8 mouse cellular contexts compared by ENCODE assay signal in the genomic region with DNA sequence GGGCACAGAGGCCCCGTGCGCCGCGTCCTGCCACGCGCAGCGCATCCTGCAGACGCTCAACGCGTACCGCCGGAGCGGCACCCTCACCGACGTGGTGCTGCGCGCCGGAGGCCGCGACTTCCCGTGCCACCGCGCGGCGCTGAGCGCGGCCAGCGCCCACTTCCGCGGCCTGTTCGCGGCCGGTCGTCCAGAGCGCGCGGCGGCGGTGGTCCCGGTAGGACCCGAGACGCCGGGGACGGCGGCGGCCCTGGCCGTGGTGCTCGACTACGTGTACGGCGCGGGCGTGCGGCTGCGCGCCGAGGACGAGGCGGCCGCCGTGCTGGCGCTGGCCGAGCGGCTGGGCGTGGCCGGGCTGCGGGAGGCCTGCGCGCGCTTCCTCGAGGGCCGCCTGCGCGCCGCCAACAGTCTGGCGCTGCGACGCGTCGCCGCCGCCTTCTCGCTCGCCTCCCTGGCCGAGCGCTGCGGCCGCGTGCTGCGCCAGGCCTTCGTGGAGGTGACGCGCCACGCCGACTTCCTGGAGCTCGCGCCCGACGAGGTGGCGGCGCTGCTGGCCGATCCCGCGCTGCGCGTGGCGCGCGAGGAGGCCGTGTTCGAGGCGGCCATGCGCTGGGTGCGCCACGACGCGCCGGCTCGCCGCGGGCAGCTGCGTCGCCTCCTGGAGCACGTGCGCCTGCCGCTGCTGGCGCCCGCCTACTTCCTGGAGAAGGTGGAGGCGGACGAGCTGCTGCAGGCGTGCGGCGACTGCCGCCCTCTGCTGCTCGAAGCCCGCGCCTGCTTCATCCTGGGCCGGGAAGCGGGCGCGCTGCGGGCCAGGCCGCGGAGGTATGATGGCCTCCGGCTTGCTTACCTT. TPM values are rescaled to one million over a fixed set of nuclear protein-coding genes. Genes with fewer than 3 reads are reported as not detected.
DNase-seq lines count a peak whose midpoint lies in the region; ATAC-seq and TF ChIP-seq lines count a peak whose summit lies in the region.

No protein-coding gene starts in this region.

- peak; percentile 78 for ATAC-seq in lung, embryonic 14.5 days (ENCODE audit: insufficient read depth)
- peak; percentile 82 for ATAC-seq in neural tube, embryonic 14.5 days (ENCODE audit: low read depth)
- peak; percentile 86 for ATAC-seq in stomach, postnatal 0 days (ENCODE audit: low FRiP score, low TSS enrichment)

- H3K9ac ChIP-seq in lung, embryonic 14.5 days, result peak overlapping the region; percentile 76
- peak overlapping the region; percentile 70 for H3K9ac ChIP-seq in neural tube, embryonic 14.5 days (replicated peaks; ENCODE audit: low read depth, low read length)
- H3K9ac ChIP-seq in stomach, postnatal 0 days (ENCODE audit: low read length), result peak overlapping the region; percentile 76

- intact Hi-C loops in heart, postnatal 10 days (cut with DNase I), result no loop called here

- peaks cover 29% of the 10 kb centered on the region for H3K36me3 ChIP-seq in forebrain, embryonic 10.5 days (replicated peaks)
- H3K36me3 ChIP-seq in lung, embryonic 14.5 days (ENCODE audit: insufficient read depth), result peaks cover 13% of the 10 kb centered on the region
- peaks cover 4% of the 10 kb centered on the region; the same call in 1 of the 2 replicates for H3K36me3 ChIP-seq in neural tube, embryonic 14.5 days (ENCODE audit: control insufficient read depth, insufficient read depth, low read length)
- peaks cover 4% of the 10 kb centered on the region; the same call in 1 of the 2 replicates for H3K36me3 ChIP-seq in stomach, postnatal 0 days (ENCODE audit: control insufficient read depth, insufficient read depth, low read length)

- peak overlapping the region; percentile 58 for H3K4me3 ChIP-seq in forebrain, embryonic 10.5 days
- H3K4me3 ChIP-seq in lung, embryonic 14.5 days (ENCODE audit: low read depth, low read length), result peak overlapping the region; percentile 53
- H3K4me3 ChIP-seq in neural tube, embryonic 14.5 days (ENCODE audit: low read depth, low read length), result peak overlapping the region; percentile 46
- peak overlapping the region; percentile 49 for H3K4me3 ChIP-seq in stomach, postnatal 0 days (ENCODE audit: low read depth, low read length)

- no peaks in the 10 kb centered on the region for H3K9me3 ChIP-seq in forebrain, embryonic 10.5 days
- H3K9me3 ChIP-seq in lung, embryonic 14.5 days (ENCODE audit: low read depth, low read length), result no peaks in the 10 kb centered on the region
- no peaks in the 10 kb centered on the region for H3K9me3 ChIP-seq in neural tube, embryonic 14.5 days (ENCODE audit: control insufficient read depth, low read length)
- H3K9me3 ChIP-seq in stomach, postnatal 0 days (ENCODE audit: control insufficient read depth, low read length), result no peaks in the 10 kb centered on the region

- H3K27me3 ChIP-seq in forebrain, embryonic 10.5 days (ENCODE audit: poor library complexity, severe bottlenecking), result peaks cover 54% of the 10 kb centered on the region
- no peaks in the 10 kb centered on the region for H3K27me3 ChIP-seq in lung, embryonic 14.5 days (ENCODE audit: insufficient read depth, low read length)
- no peaks in the 10 kb centered on the region for H3K27me3 ChIP-seq in neural tube, embryonic 14.5 days (ENCODE audit: control insufficient read depth, insufficient read depth, low read length)
- no peaks in the 10 kb centered on the region for H3K27me3 ChIP-seq in stomach, postnatal 0 days (ENCODE audit: control insufficient read depth, insufficient read depth, low read length)

- peaks cover 38% of the 10 kb centered on the region for H3K4me1 ChIP-seq in forebrain, embryonic 10.5 days
- H3K4me1 ChIP-seq in lung, embryonic 14.5 days (ENCODE audit: insufficient read depth), result peaks cover 15% of the 10 kb centered on the region
- H3K4me1 ChIP-seq in neural tube, embryonic 14.5 days (ENCODE audit: control insufficient read depth, insufficient read depth, low read length), result peaks cover 38% of the 10 kb centered on the region
- H3K4me1 ChIP-seq in stomach, postnatal 0 days (replicated peaks; ENCODE audit: control insufficient read depth, insufficient read depth), result peaks cover 2% of the 10 kb centered on the region; the same call in 1 of the 2 replicates

- WGBS in forebrain, embryonic 10.5 days, result 2% methylated on average over 134 of the region's 145 CpGs
- under 1% methylated on average over 127 of the region's 145 CpGs for WGBS in lung, embryonic 14.5 days
- WGBS in neural tube, embryonic 14.5 days, result 1% methylated on average over 68 of the region's 145 CpGs
- under 1% methylated on average over 114 of the region's 145 CpGs for whole genome bisulfite sequencing in stomach, postnatal 0 days

- TF ChIP-seq EP300 in stomach, postnatal 0 days (optimal IDR thresholded peaks at IDR 0.05), result no peak

- peak overlapping the region; percentile 79 for H3K4me2 ChIP-seq in lung, embryonic 14.5 days
- H3K4me2 ChIP-seq in neural tube, embryonic 14.5 days (ENCODE audit: low read depth, low read length), result peak overlapping the region; percentile 72
- peak overlapping the region; percentile 76 for H3K4me2 ChIP-seq in stomach, postnatal 0 days (replicated peaks; ENCODE audit: low read depth)

- H3K27ac ChIP-seq in forebrain, embryonic 10.5 days, result peak overlapping the region; percentile 87
- peak overlapping the region; percentile 95 for H3K27ac ChIP-seq in lung, embryonic 14.5 days (ENCODE audit: low read depth)
- peak overlapping the region; percentile 92 for H3K27ac ChIP-seq in neural tube, embryonic 14.5 days (ENCODE audit: low read depth, low read length)
- peak overlapping the region; percentile 94 for H3K27ac ChIP-seq in stomach, postnatal 0 days (replicated peaks)

- DNase-seq in layer of hippocampus, adult 11-12 months (ENCODE audit: low spot score), result peak; percentile 71
- DNase-seq in layer of hippocampus, adult 9-10 months (ENCODE audit: low spot score), result no peak
- DNase-seq in forebrain, embryonic 10.5 days (ENCODE audit: extremely low spot score, low spot score), result peak; percentile 68
- peak; percentile 81 for DNase-seq in heart, postnatal 10 days
- peak; percentile 73 to 74 for DNase-seq in layer of hippocampus, adult 18-20 months (ENCODE audit: low spot score in 2 of 2)
- DNase-seq in lung, embryonic 14.5 days, result peak; percentile 92
- DNase-seq in stomach, postnatal 0 days (ENCODE audit: low spot score), result peak; percentile 86

- TF ChIP-seq CTCF in lung, embryonic 14.5 days (IDR thresholded peaks at IDR 0.05; ENCODE audit: low read depth), result peak; percentile 52
- peak; percentile 78 for TF ChIP-seq CTCF in stomach, postnatal 0 days (IDR thresholded peaks at IDR 0.05; ENCODE audit: low read depth)

RNA-seq across cellular contexts. Expression of a gene that starts 2.7 kb away (rescaled TPM):
- 0.75 and 0.97 TPM in 2 replicates for polyA plus RNA-seq in forebrain, embryonic 10.5 days (2016; fragmentation: Nextera tagmentation; extraction: Ambion mirVana)
- under 1 TPM; 0.35 to 0.62 TPM for total RNA-seq in heart, postnatal 10 days (2021)
- 1 to 10 TPM; 2.2 to 2.3 TPM for total RNA-seq in layer of hippocampus, adult 18-20 months (2021)
- 0.95 and 1.2 TPM in 2 replicates for polyA plus RNA-seq in lung, embryonic 14.5 days (2014; fragmentation: Nextera tagmentation; extraction: Ambion mirVana)
- polyA plus RNA-seq in neural tube, embryonic 14.5 days (2014; fragmentation: Nextera tagmentation; extraction: Ambion mirVana), result 2.4 and 4.8 TPM in 2 replicates
- polyA plus RNA-seq in stomach, postnatal 0 days (2015; fragmentation: Nextera tagmentation; extraction: Ambion mirVana), result 0.97 and 1.3 TPM in 2 replicates

RNA-seq across cellular contexts. Expression of a gene that starts 15.0 kb away (rescaled TPM):
- polyA plus RNA-seq in forebrain, embryonic 10.5 days (2016; fragmentation: Nextera tagmentation; extraction: Ambion mirVana), result 762 and 795 TPM in 2 replicates
- total RNA-seq in heart, postnatal 10 days (2021), result 100 to 1,000 TPM; 380 to 408 TPM
- 100 to 1,000 TPM; 288 to 291 TPM for total RNA-seq in layer of hippocampus, adult 18-20 months (2021)
- 922 and 969 TPM in 2 replicates for polyA plus RNA-seq in lung, embryonic 14.5 days (2014; fragmentation: Nextera tagmentation; extraction: Ambion mirVana)
- polyA plus RNA-seq in neural tube, embryonic 14.5 days (2014; fragmentation: Nextera tagmentation; extraction: Ambion mirVana), result 408 and 464 TPM in 2 replicates
- 688 and 733 TPM in 2 replicates for polyA plus RNA-seq in stomach, postnatal 0 days (2015; fragmentation: Nextera tagmentation; extraction: Ambion mirVana)
